Mouse (Mus musculus) gastrocnemius, postnatal 14 days (tissue): ENCODE measurements around the gene Tmem119. TPM values are rescaled to one million over a fixed set of nuclear protein-coding genes. Genes with fewer than 3 reads are reported as not detected.
A peak's percentile ranks its signal among the peaks of the same experiment; 100 is the strongest.

ENCODE experiments used
- DNase-seq: peaks from one replicate; pipeline ENCODE4 v3.0.0; 2021; ENCODE audit warnings: mixed read lengths
- intact Hi-C: fragments of 180-260 bp; cut with DNase I; formaldehyde crosslinking; loops from one replicate; pipeline ENCODE4 v1.15.1; 2025; ENCODE audit warnings: low total_unique reads
- long read RNA-seq, 2 experiments: library from polyadenylated mRNA; stranded (forward); transcript quantifications; one replicate each; pipeline ENCODE4 v2.0.0; 2021
- total RNA-seq, 2 experiments: library from RNA; stranded (reverse); gene quantifications; 2 replicates each; pipeline ENCODE4 v1.2.3; 2021

Gene Tmem119
- total RNA-seq: 10 to 100 TPM in 1 of 2 experiments, 1 to 10 TPM in 1; 5.8 to 11.2 TPM
- long read RNA-seq, experiment 1, transcript Tmem119-201 (2 exons, 2,242 nt): major isoform, 10 of 17 reads
- long read RNA-seq, experiment 1, partial matches to known transcripts: 0 of 17 reads
- long read RNA-seq, experiment 1, other reads (novel, unspliced or antisense): 7 of 17 reads
- long read RNA-seq, experiment 2, transcript Tmem119-201 (2 exons, 2,242 nt): major isoform, 8 of 10 reads
- long read RNA-seq, experiment 2, partial matches to known transcripts: 0 of 10 reads
- long read RNA-seq, experiment 2, other reads (novel, unspliced or antisense): 2 of 10 reads

- DNase-seq: peak; percentile 78
- intact Hi-C loops: no loop called here
Observed at GRCm38 (mm10) chr5:113800280-113800679, at the start of gene Tmem119. TSS of gene Tmem119 (minus strand) at chr5:113800516.

GRCm38 (mm10) chr5:113847636-113848035, 47.3 kb upstream of the Tmem119 start:
- intact Hi-C loops: no loop called here
- no peak for DNase-seq

- intact Hi-C loops: no loop called here
- DNase-seq: no peak
Observed at GRCm38 (mm10) chr5:113846656-113847055, 46.3 kb upstream of the Tmem119 start.

GRCm38 (mm10) chr5:113845627-113846026, 45.3 kb upstream of the Tmem119 start:
- intact Hi-C loops: no loop called here
- DNase-seq: no peak

- intact Hi-C loops: no loop called here
- peak; percentile 63 for DNase-seq
Observed at GRCm38 (mm10) chr5:113844721-113845120, 44.4 kb upstream of the Tmem119 start.

GRCm38 (mm10) chr5:113844106-113844505, 43.8 kb upstream of the Tmem119 start:
- intact Hi-C loops: no loop called here
- DNase-seq: no peak

- intact Hi-C loops: no loop called here
- no peak for DNase-seq
Observed at GRCm38 (mm10) chr5:113842906-113843305, 42.6 kb upstream of the Tmem119 start.

- intact Hi-C loops: no loop called here
- no peak for DNase-seq
Observed at GRCm38 (mm10) chr5:113842244-113842643, 41.9 kb upstream of the Tmem119 start.

- intact Hi-C loops: no loop called here
- DNase-seq: no peak
Observed at GRCm38 (mm10) chr5:113841243-113842225, 41.2 kb upstream of the Tmem119 start.

GRCm38 (mm10) chr5:113840443-113840842, 40.1 kb upstream of the Tmem119 start:
- no peak for DNase-seq
- intact Hi-C loops: no loop called here

GRCm38 (mm10) chr5:113836961-113837360, 36.6 kb upstream of the Tmem119 start:
- no peak for DNase-seq
- intact Hi-C loops: no loop called here

GRCm38 (mm10) chr5:113833316-113833947, 33.1 kb upstream of the Tmem119 start:
- DNase-seq: no peak

GRCm38 (mm10) chr5:113832490-113832901, 32.2 kb upstream of the Tmem119 start, which contains the start of gene Selplg:
TSS of gene Selplg (minus strand) at chr5:113832644.
- intact Hi-C loops: no loop called here
- DNase-seq: no peak

More at GRCm38 (mm10) chr5:113833316-113833947, 33.1 kb upstream of the Tmem119 start:
- intact Hi-C loops: no loop called here

- intact Hi-C loops: no loop called here
Observed at GRCm38 (mm10) chr5:113831741-113832140, 31.4 kb upstream of the Tmem119 start.

GRCm38 (mm10) chr5:113830796-113831195, 30.5 kb upstream of the Tmem119 start:
- intact Hi-C loops: no loop called here

More at GRCm38 (mm10) chr5:113831741-113832140, 31.4 kb upstream of the Tmem119 start:
- DNase-seq: no peak

GRCm38 (mm10) chr5:113830292-113830643, 30.0 kb upstream of the Tmem119 start:
- peak; percentile 38 for DNase-seq
- intact Hi-C loops: no loop called here

More at GRCm38 (mm10) chr5:113830796-113831195, 30.5 kb upstream of the Tmem119 start:
- no peak for DNase-seq

- DNase-seq: no peak
- intact Hi-C loops: no loop called here
Observed at GRCm38 (mm10) chr5:113829566-113830291, 29.4 kb upstream of the Tmem119 start.

- no peak for DNase-seq
- intact Hi-C loops: no loop called here
Observed at GRCm38 (mm10) chr5:113828481-113828880, 28.2 kb upstream of the Tmem119 start.

GRCm38 (mm10) chr5:113827991-113828411, 27.7 kb upstream of the Tmem119 start:
- no peak for DNase-seq
- intact Hi-C loops: no loop called here
